Mouse (Mus musculus) forebrain, embryonic 13.5 days (tissue): ENCODE results near the gene Ngef. TPM values are rescaled to one million over a fixed set of nuclear protein-coding genes. Genes with fewer than 3 reads are reported as not detected.
A peak's percentile ranks its signal among the peaks of the same experiment; 100 is the strongest.

Source experiments
- ATAC-seq: fragments of 200-750 bp; cut with Nextera tagmentation; 2 replicates; pipeline ENCODE4 v1.8.0; 2017
- H3K27ac ChIP-seq: fragments of 300-500 bp; sonication (generic); 2 replicates; pipeline ENCODE4 v1.5.1; 2015; ENCODE audit warnings: inconsistent platforms, mild to moderate bottlenecking, moderate library complexity
- H3K27me3 ChIP-seq: fragments of 300-500 bp; sonication (generic); 2 replicates; pipeline ENCODE4 v1.6.1; 2015; ENCODE audit warnings: mild to moderate bottlenecking, inconsistent platforms
- H3K36me3 ChIP-seq: fragments of 300-500 bp; sonication (generic); 2 replicates; pipeline ENCODE4 v1.6.1; 2015; ENCODE audit warnings: mild to moderate bottlenecking, inconsistent platforms; ENCODE audit not compliant: poor library complexity, severe bottlenecking
- H3K4me1 ChIP-seq: fragments of 300-500 bp; sonication (generic); 2 replicates; pipeline ENCODE4 v1.6.1; 2015; ENCODE audit warnings: inconsistent platforms
- H3K4me2 ChIP-seq: fragments of 300-500 bp; sonication (generic); 2 replicates; pipeline ENCODE4 v1.6.1; 2015; ENCODE audit warnings: inconsistent platforms, mild to moderate bottlenecking, moderate library complexity
- H3K4me3 ChIP-seq: fragments of 300-500 bp; sonication (generic); 2 replicates; pipeline ENCODE4 v1.5.1; 2015; ENCODE audit warnings: mild to moderate bottlenecking, inconsistent platforms
- H3K9ac ChIP-seq: fragments of 300-500 bp; sonication (generic); 2 replicates; pipeline ENCODE4 v1.6.1; 2015; ENCODE audit warnings: mild to moderate bottlenecking, inconsistent platforms
- H3K9me3 ChIP-seq: fragments of 300-500 bp; sonication (generic); replicated peaks from 2 replicates; pipeline ENCODE4 v1.6.1; 2016; ENCODE audit warnings: inconsistent platforms
- WGBS: fragments of 180-500 bp; shearing (Covaris S2); methylation state at CpG from one replicate; pipeline ENCODE4 v1.1.7; 2015; 5-methylcytosine and 5-hydroxymethylcytosine counted together
- polyA plus RNA-seq: library from polyadenylated mRNA; unstranded; fragments of >200 nt; fragmentation: Nextera tagmentation; extraction: Ambion mirVana; gene quantifications from 2 replicates; pipeline ENCODE4 v1.2.1, GENCODE M21; 2015

The Ngef gene
- polyA plus RNA-seq = 3.1 and 5.4 TPM in 2 replicates

GRCm38 (mm10) chr1:87573800-87574215, at the start of gene Ngef:
TSS of gene Ngef (minus strand) at chr1:87573870.
- Histone ChIP-seq H3K4me2 (no peak within 1 kb of the TSS), H3K9me3 (no peaks in the 10 kb centered on the region; the same call in 1 of the 2 replicates), H3K4me3 (no peak within 1 kb of the TSS), H3K27me3 (no peaks in the 10 kb centered on the region), H3K4me1 (peaks cover 18% of the 10 kb centered on the region), H3K27ac (peak within 1 kb of the TSS; percentile 46; the same call in 1 of the 2 replicates), H3K36me3 (no peaks in the 10 kb centered on the region), H3K9ac (no peak within 1 kb of the TSS)
- peak; percentile 59 for ATAC-seq
- 83% methylated on average over 6 of the region's 6 CpGs for WGBS

GRCm38 (mm10) chr1:87621858-87622279, 48.2 kb upstream of the Ngef start:
- no peak overlapping the region for H3K27ac ChIP-seq
- no peaks in the 10 kb centered on the region for H3K36me3 ChIP-seq
- H3K9me3 ChIP-seq = no peaks in the 10 kb centered on the region
- no peaks in the 10 kb centered on the region for H3K27me3 ChIP-seq
- H3K9ac ChIP-seq = no peak overlapping the region
- H3K4me1 ChIP-seq = no peaks in the 10 kb centered on the region
- no peak for ATAC-seq
- no peak overlapping the region for H3K4me3 ChIP-seq
- H3K4me2 ChIP-seq = no peak overlapping the region
- WGBS = 73% methylated on average over 3 of the region's 3 CpGs

- H3K4me3 ChIP-seq = no peak overlapping the region
- 87% methylated on average over 9 of the region's 9 CpGs for WGBS
- H3K4me1 ChIP-seq = no peaks in the 10 kb centered on the region
- H3K27me3 ChIP-seq = no peaks in the 10 kb centered on the region
- H3K27ac ChIP-seq = no peak overlapping the region
- no peak overlapping the region for H3K9ac ChIP-seq
- no peak overlapping the region for H3K4me2 ChIP-seq
- no peaks in the 10 kb centered on the region for H3K9me3 ChIP-seq
- no peaks in the 10 kb centered on the region for H3K36me3 ChIP-seq
- ATAC-seq = no peak
Measured at GRCm38 (mm10) chr1:87621146-87621857, 47.6 kb upstream of the Ngef start.

- Histone ChIP-seq H3K9me3 (no peaks in the 10 kb centered on the region), H3K27ac (no peak overlapping the region), H3K4me3 (no peak overlapping the region), H3K4me1 (no peaks in the 10 kb centered on the region), H3K9ac (no peak overlapping the region), H3K4me2 (no peak overlapping the region), H3K27me3 (no peaks in the 10 kb centered on the region), H3K36me3 (no peaks in the 10 kb centered on the region)
- 82% methylated on average over 6 of the region's 6 CpGs for WGBS
- ATAC-seq = no peak
Measured at GRCm38 (mm10) chr1:87620693-87621092, 47.0 kb upstream of the Ngef start.

- no peaks in the 10 kb centered on the region for H3K36me3 ChIP-seq
- no peak within 1 kb of the TSS for H3K9ac ChIP-seq
- H3K4me3 ChIP-seq = no peak within 1 kb of the TSS
- H3K9me3 ChIP-seq = no peaks in the 10 kb centered on the region
- H3K4me1 ChIP-seq = no peaks in the 10 kb centered on the region
- H3K4me2 ChIP-seq = no peak within 1 kb of the TSS
- 86% methylated on average over 12 of the region's 12 CpGs for WGBS
- no peak for ATAC-seq
- H3K27ac ChIP-seq = no peak within 1 kb of the TSS
- H3K27me3 ChIP-seq = no peaks in the 10 kb centered on the region
Measured at GRCm38 (mm10) chr1:87620211-87620668, 46.6 kb upstream of the Ngef start, which contains the start of gene Inpp5d. TSS of gene Inpp5d (plus strand) at chr1:87620312.

GRCm38 (mm10) chr1:87614576-87615295, 41.1 kb upstream of the Ngef start:
- Histone ChIP-seq H3K36me3 (no peaks in the 10 kb centered on the region), H3K9me3 (no peaks in the 10 kb centered on the region), H3K9ac (no peak overlapping the region), H3K4me3 (no peak overlapping the region), H3K27me3 (no peaks in the 10 kb centered on the region), H3K4me2 (no peak overlapping the region), H3K4me1 (no peaks in the 10 kb centered on the region), H3K27ac (no peak overlapping the region)
- no peak for ATAC-seq
- 84% methylated on average over 2 of the region's 2 CpGs for WGBS

- no peak overlapping the region for H3K27ac ChIP-seq
- ATAC-seq = no peak
- WGBS = 31% methylated on average over 7 of the region's 7 CpGs
Measured at GRCm38 (mm10) chr1:87608416-87609046, 34.9 kb upstream of the Ngef start.

GRCm38 (mm10) chr1:87607385-87608091, 33.9 kb upstream of the Ngef start:
- Histone ChIP-seq H3K36me3 (no peaks in the 10 kb centered on the region), H3K4me1 (no peaks in the 10 kb centered on the region), H3K9ac (no peak overlapping the region), H3K9me3 (no peaks in the 10 kb centered on the region), H3K4me3 (no peak overlapping the region), H3K4me2 (no peak overlapping the region), H3K27ac (no peak overlapping the region), H3K27me3 (no peaks in the 10 kb centered on the region)
- WGBS = 84% methylated on average over 21 of the region's 21 CpGs
- no peak for ATAC-seq

More at GRCm38 (mm10) chr1:87608416-87609046, 34.9 kb upstream of the Ngef start:
- H3K9ac ChIP-seq = no peak overlapping the region
- no peaks in the 10 kb centered on the region for H3K36me3 ChIP-seq
- H3K4me3 ChIP-seq = no peak overlapping the region
- no peaks in the 10 kb centered on the region for H3K27me3 ChIP-seq
- no peaks in the 10 kb centered on the region for H3K9me3 ChIP-seq
- no peak overlapping the region for H3K4me2 ChIP-seq
- no peaks in the 10 kb centered on the region for H3K4me1 ChIP-seq

- Histone ChIP-seq H3K9me3 (no peaks in the 10 kb centered on the region), H3K36me3 (no peaks in the 10 kb centered on the region), H3K9ac (no peak overlapping the region), H3K4me3 (no peak overlapping the region), H3K27ac (no peak overlapping the region), H3K27me3 (no peaks in the 10 kb centered on the region), H3K4me2 (no peak overlapping the region), H3K4me1 (no peaks in the 10 kb centered on the region)
- 83% methylated on average over 2 of the region's 2 CpGs for WGBS
- no peak for ATAC-seq
Measured at GRCm38 (mm10) chr1:87605296-87605695, 31.6 kb upstream of the Ngef start.

- 91% methylated on average over 5 of the region's 5 CpGs for WGBS
- H3K4me2 ChIP-seq = no peak overlapping the region
- H3K9ac ChIP-seq = no peak overlapping the region
- H3K27ac ChIP-seq = no peak overlapping the region
- H3K27me3 ChIP-seq = no peaks in the 10 kb centered on the region
- no peak overlapping the region for H3K4me3 ChIP-seq
- H3K4me1 ChIP-seq = 0 out of 2 replicates have a peak, but pooled peaks cover 4% of the 10 kb centered on the region
- ATAC-seq = no peak
- H3K36me3 ChIP-seq = no peaks in the 10 kb centered on the region
- H3K9me3 ChIP-seq = no peaks in the 10 kb centered on the region
Measured at GRCm38 (mm10) chr1:87603389-87603788, 29.7 kb upstream of the Ngef start.

- Histone ChIP-seq H3K4me3 (no peak overlapping the region), H3K27me3 (no peaks in the 10 kb centered on the region), H3K36me3 (no peaks in the 10 kb centered on the region), H3K4me2 (no peak overlapping the region), H3K9ac (no peak overlapping the region), H3K27ac (no peak overlapping the region), H3K4me1 (0 out of 2 replicates have a peak, but pooled peaks cover 4% of the 10 kb centered on the region), H3K9me3 (no peaks in the 10 kb centered on the region)
- 78% methylated on average over 2 of the region's 2 CpGs for WGBS
- ATAC-seq = no peak
Measured at GRCm38 (mm10) chr1:87601801-87602200, 28.1 kb upstream of the Ngef start.
